Mouse (Mus musculus) cerebellum, adult 2 months (tissue): ENCODE results near the gene Map3k6.

Source experiments
- CTCF ChIP-seq: fragments of 200-500 bp; IDR thresholded peaks from 2 replicates; pipeline ENCODE4 v1.5.1; 2011; ENCODE audit warnings: low read depth, mild to moderate bottlenecking, control low read depth, low read length, moderate library complexity, borderline replicate concordance; ENCODE audit not compliant: insufficient read depth
- POLR2A ChIP-seq: fragments of 200-500 bp; IDR thresholded peaks from 2 replicates; pipeline ENCODE4 v1.6.1; 2011; ENCODE audit warnings: low read length, control low read depth, borderline replicate concordance; ENCODE audit not compliant: insufficient read depth

GRCm38 (mm10) chr4:133261641-133262374 lies 21.2 kb downstream of the Map3k6 start:
- TF ChIP-seq POLR2A (no peak), CTCF (no peak)
